Mouse (Mus musculus): ENCODE data around the gene Vmn1r16. TPM values are rescaled to one million over a fixed set of nuclear protein-coding genes. Genes with fewer than 3 reads are reported as not detected.
"Not testable (repeated sequence)": the region's sequence is repeated elsewhere in the genome, so short reads cannot be mapped to it uniquely, and the experiment has no call there.

Gene Vmn1r16
- polyA plus RNA-seq (2015; fragmentation: Nextera tagmentation; extraction: Ambion mirVana) = not detected in 2 replicates

GRCm38 (mm10) chr6:57329394-57329793 is at the start of gene Vmn1r16:
Vmn1r16 (minus strand) TSS chr6:57329494.
- no peaks in the 10 kb centered on the region for H3K9me3 ChIP-seq (replicated peaks)
- H3K4me1 ChIP-seq = no peaks in the 10 kb centered on the region
- ATAC-seq (replicated peaks; ENCODE audit: low FRiP score) = no peak
- 72% methylated on average over 3 of the region's 3 CpGs for WGBS
- no peaks in the 10 kb centered on the region for H3K36me3 ChIP-seq
- no peak within 1 kb of the TSS for H3K4me2 ChIP-seq
- H3K9ac ChIP-seq = no peak within 1 kb of the TSS
- H3K4me3 ChIP-seq (replicated peaks) = no peak within 1 kb of the TSS
- H3K27ac ChIP-seq = no peak within 1 kb of the TSS
- no peaks in the 10 kb centered on the region for H3K27me3 ChIP-seq

- H3K27ac ChIP-seq = no peak overlapping the region
- H3K36me3 ChIP-seq = no peaks in the 10 kb centered on the region
- H3K27me3 ChIP-seq = no peaks in the 10 kb centered on the region
- no peak overlapping the region for H3K4me2 ChIP-seq
- 92% methylated on average over 1 of the region's 1 CpGs for WGBS
- no peaks in the 10 kb centered on the region for H3K9me3 ChIP-seq (replicated peaks)
- no peak overlapping the region for H3K9ac ChIP-seq
- no peak overlapping the region for H3K4me3 ChIP-seq (replicated peaks)
- no peak for ATAC-seq (replicated peaks; ENCODE audit: low FRiP score)
- H3K4me1 ChIP-seq = no peaks in the 10 kb centered on the region
These were observed 38.2 kb upstream of the Vmn1r16 start for GRCm38 (mm10) chr6:57367496-57367895.

GRCm38 (mm10) chr6:57365866-57366265 is 36.6 kb upstream of the Vmn1r16 start:
- not testable (repeated sequence) for H3K27ac ChIP-seq; H3K36me3 ChIP-seq; H3K4me3 ChIP-seq (replicated peaks); H3K4me2 ChIP-seq; ATAC-seq (replicated peaks; ENCODE audit: low FRiP score); H3K9ac ChIP-seq; H3K9me3 ChIP-seq (replicated peaks); H3K27me3 ChIP-seq; H3K4me1 ChIP-seq
- WGBS = 92% methylated on average over 1 of the region's 1 CpGs

GRCm38 (mm10) chr6:57363627-57364026 is 34.3 kb upstream of the Vmn1r16 start, which contains the start of gene Vmn1r17:
Vmn1r17 (minus strand) TSS chr6:57363727.
- Histone ChIP-seq H3K36me3 (no peaks in the 10 kb centered on the region), H3K4me3 (replicated peaks) (no peak within 1 kb of the TSS), H3K9me3 (replicated peaks) (no peaks in the 10 kb centered on the region), H3K4me2 (no peak within 1 kb of the TSS), H3K9ac (no peak within 1 kb of the TSS), H3K27me3 (no peaks in the 10 kb centered on the region), H3K4me1 (no peaks in the 10 kb centered on the region), H3K27ac (no peak within 1 kb of the TSS)
- WGBS = 96% methylated on average over 1 of the region's 1 CpGs
- no peak for ATAC-seq (replicated peaks; ENCODE audit: low FRiP score)

- no peak overlapping the region for H3K4me3 ChIP-seq (replicated peaks)
- 78% methylated on average over 2 of the region's 2 CpGs for WGBS
- no peak overlapping the region for H3K4me2 ChIP-seq
- H3K9me3 ChIP-seq (replicated peaks) = no peaks in the 10 kb centered on the region
- H3K36me3 ChIP-seq = no peaks in the 10 kb centered on the region
- H3K9ac ChIP-seq = no peak overlapping the region
- no peak overlapping the region for H3K27ac ChIP-seq
- no peaks in the 10 kb centered on the region for H3K27me3 ChIP-seq
- no peak for ATAC-seq (replicated peaks; ENCODE audit: low FRiP score)
- no peaks in the 10 kb centered on the region for H3K4me1 ChIP-seq
These were observed 27.6 kb upstream of the Vmn1r16 start for GRCm38 (mm10) chr6:57356864-57357263.

GRCm38 (mm10) chr6:57326176-57326575 is 3.1 kb downstream of the Vmn1r16 start:
- no peak for ATAC-seq (replicated peaks; ENCODE audit: low FRiP score)
- Histone ChIP-seq H3K9me3 (replicated peaks) (no peaks in the 10 kb centered on the region), H3K4me1 (no peaks in the 10 kb centered on the region), H3K27ac (no peak overlapping the region), H3K9ac (no peak overlapping the region), H3K27me3 (no peaks in the 10 kb centered on the region), H3K4me3 (replicated peaks) (no peak overlapping the region), H3K4me2 (no peak overlapping the region), H3K36me3 (no peaks in the 10 kb centered on the region)

- Histone ChIP-seq H3K27me3 (no peaks in the 10 kb centered on the region), H3K27ac (no peak overlapping the region), H3K9ac (no peak overlapping the region), H3K4me3 (replicated peaks) (no peak overlapping the region), H3K9me3 (replicated peaks) (no peaks in the 10 kb centered on the region), H3K4me1 (no peaks in the 10 kb centered on the region), H3K4me2 (no peak overlapping the region), H3K36me3 (no peaks in the 10 kb centered on the region)
- ATAC-seq (replicated peaks; ENCODE audit: low FRiP score) = no peak
These were observed 50.3 kb downstream of the Vmn1r16 start for GRCm38 (mm10) chr6:57278952-57279351.

GRCm38 (mm10) chr6:57272517-57272916 is 56.8 kb downstream of the Vmn1r16 start:
- no peaks in the 10 kb centered on the region for H3K27me3 ChIP-seq
- H3K4me3 ChIP-seq (replicated peaks) = no peak overlapping the region
- no peak overlapping the region for H3K27ac ChIP-seq
- H3K4me2 ChIP-seq = no peak overlapping the region
- H3K4me1 ChIP-seq = no peaks in the 10 kb centered on the region
- no peaks in the 10 kb centered on the region for H3K36me3 ChIP-seq
- no peaks in the 10 kb centered on the region for H3K9me3 ChIP-seq (replicated peaks)
- no peak for ATAC-seq (replicated peaks; ENCODE audit: low FRiP score)
- no peak overlapping the region for H3K9ac ChIP-seq

- Histone ChIP-seq H3K4me2 (no peak overlapping the region), H3K4me3 (replicated peaks) (no peak overlapping the region), H3K27ac (no peak overlapping the region), H3K9me3 (replicated peaks) (no peaks in the 10 kb centered on the region), H3K36me3 (no peaks in the 10 kb centered on the region), H3K4me1 (no peaks in the 10 kb centered on the region), H3K9ac (no peak overlapping the region), H3K27me3 (no peaks in the 10 kb centered on the region)
- no peak for ATAC-seq (replicated peaks; ENCODE audit: low FRiP score)
- 82% methylated on average over 3 of the region's 3 CpGs for WGBS
These were observed 57.4 kb downstream of the Vmn1r16 start for GRCm38 (mm10) chr6:57271881-57272280.

Other genes with a start within 250 kb of the Vmn1r16 start
- not detected in 2 replicates for gene Vmn1r10, start 220.0 kb downstream of the Vmn1r16 start, polyA plus RNA-seq (2015; fragmentation: Nextera tagmentation; extraction: Ambion mirVana)
- gene Vmn1r11, start 196.0 kb downstream of the Vmn1r16 start, polyA plus RNA-seq (2015; fragmentation: Nextera tagmentation; extraction: Ambion mirVana) = not detected in 2 replicates
- not detected in 2 replicates for gene Vmn1r12, start 172.6 kb downstream of the Vmn1r16 start, polyA plus RNA-seq (2015; fragmentation: Nextera tagmentation; extraction: Ambion mirVana)
- gene Vmn1r13, start 126.2 kb downstream of the Vmn1r16 start, polyA plus RNA-seq (2015; fragmentation: Nextera tagmentation; extraction: Ambion mirVana) = not detected in 2 replicates
- gene Vmn1r14, start 97.8 kb downstream of the Vmn1r16 start, polyA plus RNA-seq (2015; fragmentation: Nextera tagmentation; extraction: Ambion mirVana) = not detected in 2 replicates
- gene Vmn1r15, start 71.5 kb downstream of the Vmn1r16 start, polyA plus RNA-seq (2015; fragmentation: Nextera tagmentation; extraction: Ambion mirVana) = not detected in 2 replicates
- not detected in 2 replicates for gene Vmn1r17, start 34.2 kb upstream of the Vmn1r16 start, polyA plus RNA-seq (2015; fragmentation: Nextera tagmentation; extraction: Ambion mirVana)
- gene Vmn1r18, start 66.3 kb upstream of the Vmn1r16 start, polyA plus RNA-seq (2015; fragmentation: Nextera tagmentation; extraction: Ambion mirVana) = not detected in 2 replicates
- not detected in 2 replicates for gene Vmn1r19, start 74.3 kb upstream of the Vmn1r16 start, polyA plus RNA-seq (2015; fragmentation: Nextera tagmentation; extraction: Ambion mirVana)
- not detected in 2 replicates for gene Vmn1r20, start 99.4 kb upstream of the Vmn1r16 start, polyA plus RNA-seq (2015; fragmentation: Nextera tagmentation; extraction: Ambion mirVana)
- 4.3 and 5.0 TPM in 2 replicates for gene Ppm1k, start 206.0 kb upstream of the Vmn1r16 start, polyA plus RNA-seq (2015; fragmentation: Nextera tagmentation; extraction: Ambion mirVana)